Mouse (Mus musculus) urinary bladder, postnatal 4 days (tissue): ENCODE measurements at regions not wholly inside any gene's neighbourhood (a gene's known extent, or its start where the extent isn't known, plus 50 kb on each side); places are given as distances from the start of the nearest gene placed in this dataset.

ENCODE experiments used
- DNase-seq, 2 experiments: peaks; one replicate each; pipeline ENCODE4 v3.0.0; 2021 to 2022; ENCODE audit warnings: low spot score in 2 of 2

DNA sequence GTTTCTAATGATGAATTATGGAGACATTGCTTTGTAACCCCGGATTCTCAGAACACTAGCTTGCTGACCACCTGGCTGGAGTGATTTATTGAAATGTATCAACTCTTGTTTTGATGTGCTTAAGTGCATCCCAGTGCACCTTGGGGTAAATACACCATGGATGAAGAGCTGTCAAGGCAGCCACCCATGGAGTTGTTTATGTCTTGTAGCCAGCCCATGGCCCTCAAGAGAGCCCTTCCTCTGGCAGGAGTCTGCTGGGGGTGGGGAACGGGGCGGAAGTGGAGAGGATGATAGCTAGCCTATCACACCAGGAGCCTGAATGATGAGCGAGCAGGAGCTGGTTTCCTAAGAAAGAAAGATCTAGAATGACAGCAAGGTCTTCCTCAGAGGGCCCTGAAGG, 128.6 kb upstream of the A1bg start:
- no peak for DNase-seq

DNA sequence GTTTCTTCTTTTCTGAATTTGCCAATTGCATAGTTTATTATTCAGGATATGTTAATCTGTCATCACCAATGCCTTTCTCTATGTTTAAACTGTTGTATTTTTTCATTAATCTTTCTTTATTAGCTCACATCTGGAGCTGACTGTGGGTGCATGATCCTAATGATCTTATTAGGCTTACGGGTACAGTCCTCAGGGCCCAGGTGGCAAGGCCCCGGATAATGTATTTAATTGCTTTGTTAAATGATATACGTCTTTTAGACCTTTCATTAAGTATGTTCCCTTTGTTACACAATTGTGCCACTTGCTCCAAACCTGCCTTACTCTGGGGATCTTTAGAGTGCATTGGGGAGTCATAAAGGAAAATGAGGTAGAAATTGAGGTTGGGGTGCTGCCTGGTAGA, 86.7 kb upstream of the A1bg start:
- DNase-seq: no peak

DNA sequence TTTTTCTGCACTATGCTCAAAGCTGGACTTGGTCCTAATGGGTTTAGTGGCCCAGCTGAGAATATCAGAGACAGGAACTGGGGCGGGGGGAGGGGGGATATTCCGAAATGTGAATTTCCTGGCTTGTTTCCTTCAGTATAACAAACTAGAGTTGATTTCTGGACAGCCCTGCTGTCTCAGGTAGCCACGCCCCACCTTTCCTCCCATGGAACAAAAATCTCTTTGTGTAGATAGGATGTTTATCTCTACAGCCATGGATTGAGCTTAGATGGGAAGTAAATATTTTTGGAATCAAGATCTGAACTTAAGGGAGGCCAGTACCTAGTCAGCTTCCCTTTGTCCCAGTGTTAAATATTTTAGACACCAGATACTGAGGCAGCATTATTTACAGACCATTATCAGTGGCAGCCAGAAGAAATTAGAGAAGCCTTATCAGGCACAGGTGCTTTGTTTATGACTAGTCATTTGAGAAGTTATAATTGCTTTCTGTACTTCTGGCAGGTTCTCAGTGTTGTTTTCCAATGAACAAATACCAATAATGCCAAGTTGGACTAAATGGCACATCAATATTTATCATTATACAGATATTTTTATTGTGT, 84.7 kb upstream of the A1bg start:
- no peak for DNase-seq

DNA sequence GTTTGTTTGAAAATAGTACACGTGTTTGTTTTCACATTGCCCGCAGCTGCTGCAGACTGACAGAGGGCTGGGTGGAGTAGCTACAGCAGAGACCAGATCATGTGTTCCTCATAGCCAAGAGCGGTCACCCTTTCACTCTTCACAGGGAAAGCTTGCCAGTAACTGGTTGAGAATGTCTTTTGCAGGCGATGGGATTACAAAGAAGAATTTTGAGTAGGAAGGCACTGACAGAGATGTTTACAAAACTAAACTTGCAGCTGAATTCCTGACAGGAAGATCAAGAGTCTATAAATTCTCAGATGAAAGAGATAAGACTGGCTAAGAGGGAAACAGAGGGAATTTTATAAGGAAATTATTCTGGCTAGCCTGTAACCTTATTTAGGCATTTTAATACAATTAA, 83.8 kb upstream of the A1bg start:
- no peak for DNase-seq

DNA sequence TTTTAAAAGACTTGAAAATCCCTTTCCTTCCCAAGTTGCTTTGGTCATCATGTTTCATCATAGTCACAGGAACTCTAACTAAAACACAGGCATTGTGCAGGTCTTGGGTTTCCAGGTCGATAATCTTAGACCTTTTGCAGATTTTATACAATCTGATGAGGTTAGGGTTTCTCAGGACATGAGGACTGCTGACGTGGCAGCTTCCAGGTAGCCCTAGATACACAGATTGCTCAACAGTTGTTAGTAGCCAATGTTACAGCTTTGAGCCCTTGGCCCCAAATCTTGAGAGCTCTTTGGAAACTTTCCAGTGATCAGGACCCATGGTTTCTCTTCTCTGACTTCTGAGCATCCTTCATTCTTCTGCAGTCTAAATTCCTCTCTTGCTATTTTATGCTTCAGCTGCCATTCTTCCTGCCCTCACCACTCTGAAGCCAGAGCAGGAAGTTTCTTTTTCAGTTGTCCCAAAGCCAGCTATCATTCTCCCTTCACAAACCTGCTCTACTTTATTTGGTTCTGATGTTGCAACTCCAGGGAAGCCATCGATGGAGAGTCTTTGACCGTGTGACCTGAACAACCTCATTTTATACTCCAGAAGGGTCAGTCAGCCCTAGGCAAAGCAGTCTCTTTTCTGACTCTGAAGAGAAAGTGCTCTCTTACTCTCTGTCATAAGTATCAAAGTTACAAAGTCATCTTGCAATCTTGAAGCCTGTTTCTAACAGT, 71.3 kb upstream of the A1bg start:
- DNase-seq: no peak

DNA sequence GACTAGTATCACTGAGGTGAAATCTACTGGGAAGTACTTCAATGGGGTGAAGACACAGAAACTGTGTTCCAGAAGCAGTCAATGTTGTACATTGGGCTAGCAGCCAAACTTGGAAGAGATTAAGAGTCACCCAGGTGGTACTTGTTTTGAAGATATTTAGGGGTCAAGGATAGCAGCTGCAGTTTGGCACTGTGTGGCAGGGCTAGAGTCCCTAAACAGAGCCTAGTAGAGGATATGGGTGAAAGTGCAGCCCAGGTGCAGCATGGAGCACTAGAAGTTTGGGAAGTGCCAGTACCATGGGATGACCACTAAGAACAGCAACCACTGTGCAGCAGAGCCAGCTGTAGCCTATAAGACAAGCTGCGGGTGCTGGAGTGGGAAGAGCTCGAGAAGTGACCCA, 70.6 kb upstream of the A1bg start:
- DNase-seq: no peak

DNA sequence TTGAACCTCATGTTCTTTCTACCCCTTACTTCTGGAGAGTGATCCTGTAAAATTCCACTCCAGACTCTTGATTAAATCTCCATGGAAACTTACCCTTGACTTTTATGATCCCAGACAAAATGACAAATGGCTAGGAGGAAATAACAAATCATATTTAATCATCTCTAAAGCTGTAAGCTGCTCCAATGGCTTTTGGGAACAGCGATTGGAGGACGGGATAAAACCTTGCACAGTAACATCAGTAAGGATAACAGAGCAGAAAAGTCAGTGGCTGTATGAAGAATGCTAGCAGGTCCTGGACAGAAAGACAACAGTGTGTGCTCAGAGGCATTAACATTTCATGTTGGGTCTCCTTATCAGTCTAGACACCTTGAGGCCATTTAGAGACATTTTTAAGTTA, 59.8 kb upstream of the A1bg start:
- DNase-seq: no peak
